Mouse (Mus musculus): ENCODE data around the gene Cnot6.

DNA sequence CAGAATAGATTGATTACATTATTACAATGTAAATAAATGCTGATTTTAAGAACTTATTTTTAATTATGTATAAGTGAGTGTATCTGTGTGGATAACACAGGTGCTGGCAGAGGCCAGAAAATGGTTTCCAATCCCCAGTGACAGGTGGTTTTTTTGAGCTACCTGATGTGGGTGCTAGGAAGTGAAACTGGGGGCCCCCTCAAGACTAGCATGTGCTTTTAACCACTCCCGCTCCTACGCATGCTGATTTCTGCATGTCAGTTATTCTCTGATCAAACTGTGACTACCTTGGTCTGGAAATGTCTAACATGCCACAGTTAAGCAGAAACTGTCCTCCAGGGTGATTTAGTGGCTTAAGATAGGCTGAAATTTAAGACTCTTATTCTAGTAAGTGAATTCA lies 16.1 kb downstream of the Cnot6 start:
- TF ChIP-seq POLR2A (IDR thresholded peaks at IDR 0.05; ENCODE audit: control insufficient read depth in 1 of 2, insufficient read depth in 1 of 2, low read depth in 1 of 2, low read length in 2 of 2, poor library complexity in 1 of 2) (no peak), MXI1 (IDR thresholded peaks at IDR 0.05; ENCODE audit: low read depth, low read length) (no peak), EP300 (IDR thresholded peaks at IDR 0.05; ENCODE audit: low read depth in 1 of 2, low read length in 2 of 2) (no peak), MEF2A (IDR thresholded peaks at IDR 0.05; ENCODE audit: extremely low read depth, insufficient replicate concordance, low read depth, low read length, poor library complexity, severe bottlenecking) (no peak), CTCF (IDR thresholded peaks at IDR 0.05 in 2 of 3, conservative IDR thresholded peaks at IDR 0.05 in 1 of 3; ENCODE audit: control insufficient read depth in 1 of 3, insufficient read depth in 1 of 3, low read depth in 2 of 3, low read length in 3 of 3, poor library complexity in 1 of 3, severe bottlenecking in 1 of 3) (no peak), MAFK (IDR thresholded peaks at IDR 0.05; ENCODE audit: borderline replicate concordance, low read depth, low read length) (no peak), ELF1 (IDR thresholded peaks at IDR 0.05; ENCODE audit: low read depth, low read length) (no peak), TCF12 (IDR thresholded peaks at IDR 0.05; ENCODE audit: low read depth, low read length) (no peak), UBTF (IDR thresholded peaks at IDR 0.05; ENCODE audit: borderline replicate concordance, insufficient read depth, low read depth, low read length) (no peak)
